Mouse (Mus musculus): ENCODE measurements around the gene 5430403G16Rik. TPM values are rescaled to one million over a fixed set of nuclear protein-coding genes. Genes with fewer than 3 reads are reported as not detected.
"Not testable (repeated sequence)": the region's sequence is repeated elsewhere in the genome, so short reads cannot be mapped to it uniquely, and the experiment has no call there.

The 5430403G16Rik gene
- polyA plus RNA-seq (2015; fragmentation: Nextera tagmentation; extraction: Ambion mirVana), result 1.7 and 1.9 TPM in 2 replicates

DNA sequence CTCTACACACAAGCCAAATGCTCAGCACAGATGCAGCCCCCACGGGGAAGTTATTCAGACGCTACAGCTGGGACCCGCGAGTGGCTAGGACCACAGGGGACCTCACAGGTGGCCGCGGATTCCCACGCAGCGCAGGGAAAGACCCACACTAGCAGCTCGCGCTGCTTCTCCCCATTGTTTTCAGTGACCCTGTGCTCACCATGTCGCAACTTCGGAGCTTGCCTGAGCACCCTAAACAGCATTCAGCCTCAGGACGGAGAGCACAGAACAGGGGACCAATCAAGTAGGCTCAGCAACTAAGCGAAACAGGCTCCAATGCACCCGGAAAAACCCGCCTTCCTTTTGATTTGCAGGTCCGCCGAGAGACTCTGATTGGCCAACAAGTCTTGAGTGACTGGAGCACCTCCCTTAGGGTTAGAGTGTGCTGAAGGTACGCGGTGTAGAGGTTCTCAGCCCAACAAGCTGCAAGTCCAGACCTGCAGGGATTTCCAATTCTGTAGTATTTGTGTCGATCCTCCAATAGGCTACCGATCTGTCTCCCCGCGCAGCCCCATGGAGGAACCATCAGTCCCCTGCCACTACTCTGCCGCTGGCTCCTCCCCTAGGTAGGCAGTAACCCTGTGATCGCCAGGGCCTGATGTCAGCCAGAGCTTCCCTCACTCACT is at the start of gene 5430403G16Rik:
Gene 5430403G16Rik, minus strand, starts transcription at position 505 of the 665 bp plus-strand sequence.
- peak within 1 kb of the TSS; percentile 63; the same call in 1 of the 2 replicates for H3K27ac ChIP-seq (ENCODE audit: low read length)

DNA sequence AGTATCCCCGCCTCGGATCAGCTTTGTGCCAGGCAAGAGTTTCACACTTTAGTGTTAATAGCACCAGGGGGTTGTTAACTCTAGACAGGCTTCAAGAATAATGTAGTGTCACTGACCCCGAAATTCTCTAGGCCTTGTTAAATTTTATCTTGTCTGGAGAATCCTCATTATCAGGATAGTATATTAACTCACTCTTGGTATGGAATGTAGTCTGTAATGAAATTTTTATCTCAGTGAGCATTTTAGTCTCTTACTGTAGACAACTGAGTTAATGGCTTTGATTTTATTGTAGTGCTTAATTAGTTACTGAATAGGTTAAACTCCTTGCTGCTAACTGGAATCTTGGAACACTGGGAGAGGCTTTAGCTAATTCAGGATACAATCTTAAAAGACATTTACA is 26.5 kb upstream of the 5430403G16Rik start:
- H3K4me1 ChIP-seq (replicated peaks; ENCODE audit: control insufficient read depth, insufficient read depth, low read length); H3K4me2 ChIP-seq (ENCODE audit: low read length); H3K9ac ChIP-seq (replicated peaks; ENCODE audit: low read depth, low read length); H3K27me3 ChIP-seq (replicated peaks; ENCODE audit: control insufficient read depth, insufficient read depth, low read length); H3K36me3 ChIP-seq (ENCODE audit: control insufficient read depth, insufficient read depth); H3K9me3 ChIP-seq (ENCODE audit: control insufficient read depth, low read length); ATAC-seq; H3K4me3 ChIP-seq (replicated peaks; ENCODE audit: low read length); H3K27ac ChIP-seq (ENCODE audit: low read length): not testable (repeated sequence)
- WGBS, result 81% methylated on average over 3 of the region's 3 CpGs

More for the DNA sequence above, at the start of gene 5430403G16Rik:
- peak within 1 kb of the TSS; percentile 71 for H3K9ac ChIP-seq (replicated peaks; ENCODE audit: low read depth, low read length)
- not testable (repeated sequence) for H3K27me3 ChIP-seq (replicated peaks; ENCODE audit: control insufficient read depth, insufficient read depth, low read length); H3K9me3 ChIP-seq (ENCODE audit: control insufficient read depth, low read length); H3K36me3 ChIP-seq (ENCODE audit: control insufficient read depth, insufficient read depth); H3K4me1 ChIP-seq (replicated peaks; ENCODE audit: control insufficient read depth, insufficient read depth, low read length)
- ATAC-seq, result peak; percentile 99
- peak within 1 kb of the TSS; percentile 68 for H3K4me3 ChIP-seq (replicated peaks; ENCODE audit: low read length)
- WGBS, result under 1% methylated on average over 24 of the region's 26 CpGs
- H3K4me2 ChIP-seq (ENCODE audit: low read length), result peak within 1 kb of the TSS; percentile 72

- H3K27ac ChIP-seq (ENCODE audit: low read length), result not testable (repeated sequence)
- WGBS, result 62% methylated on average over 5 of the region's 5 CpGs
These were observed 544 bp upstream of the 5430403G16Rik start for GRCm38 (mm10) chr5:109691205-109691965.

DNA sequence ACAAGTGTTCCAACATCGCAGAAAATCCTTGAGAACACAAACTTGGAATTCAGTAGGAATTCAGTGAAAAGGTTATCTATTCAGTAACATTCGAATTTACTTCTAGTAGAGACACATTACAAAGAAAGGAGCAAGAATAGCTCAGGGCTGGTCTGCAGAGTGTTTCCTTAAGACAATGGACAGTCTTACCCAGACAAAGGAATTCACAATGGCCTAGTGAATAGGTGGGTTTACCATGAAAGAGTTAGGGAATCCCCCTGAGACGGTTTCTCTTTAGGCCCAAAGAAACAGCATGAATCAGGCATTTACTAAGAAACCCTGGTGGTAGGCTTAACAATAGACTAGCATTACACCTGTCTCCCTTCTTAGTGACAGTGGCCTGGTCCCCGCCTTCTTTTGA is 7.9 kb downstream of the 5430403G16Rik start:
- Histone ChIP-seq H3K27ac (ENCODE audit: low read length) (no peak overlapping the region), H3K4me1 (replicated peaks; ENCODE audit: control insufficient read depth, insufficient read depth, low read length) (no peaks in the 10 kb centered on the region), H3K9me3 (ENCODE audit: control insufficient read depth, low read length) (0 out of 2 replicates have a peak, but pooled peaks cover 3% of the 10 kb centered on the region), H3K4me2 (ENCODE audit: low read length) (no peak overlapping the region), H3K4me3 (replicated peaks; ENCODE audit: low read length) (no peak overlapping the region), H3K9ac (replicated peaks; ENCODE audit: low read depth, low read length) (no peak overlapping the region), H3K36me3 (ENCODE audit: control insufficient read depth, insufficient read depth) (no peaks in the 10 kb centered on the region), H3K27me3 (replicated peaks; ENCODE audit: control insufficient read depth, insufficient read depth, low read length) (no peaks in the 10 kb centered on the region)
- 64% methylated on average over 4 of the region's 4 CpGs for WGBS
- ATAC-seq, result no peak

More at GRCm38 (mm10) chr5:109691205-109691965, 544 bp upstream of the 5430403G16Rik start:
- H3K4me2 ChIP-seq (ENCODE audit: low read length), result peak overlapping the region; percentile 72
- not testable (repeated sequence) for H3K27me3 ChIP-seq (replicated peaks; ENCODE audit: control insufficient read depth, insufficient read depth, low read length); ATAC-seq; H3K9me3 ChIP-seq (ENCODE audit: control insufficient read depth, low read length); H3K9ac ChIP-seq (replicated peaks; ENCODE audit: low read depth, low read length); H3K36me3 ChIP-seq (ENCODE audit: control insufficient read depth, insufficient read depth); H3K4me1 ChIP-seq (replicated peaks; ENCODE audit: control insufficient read depth, insufficient read depth, low read length)
- peak overlapping the region; percentile 68 for H3K4me3 ChIP-seq (replicated peaks; ENCODE audit: low read length)

Other genes with a start within 250 kb of the 5430403G16Rik start
- gene Crlf2, start 132.0 kb downstream of the 5430403G16Rik start, polyA plus RNA-seq (2015; fragmentation: Nextera tagmentation; extraction: Ambion mirVana), result 10.9 and 11.4 TPM in 2 replicates
- 4.2 and 4.6 TPM in 2 replicates for gene 4930522L14Rik, start 60.8 kb upstream of the 5430403G16Rik start, polyA plus RNA-seq (2015; fragmentation: Nextera tagmentation; extraction: Ambion mirVana)
- 0.36 and 0.56 TPM in 2 replicates for gene Gm15446, start 232.4 kb upstream of the 5430403G16Rik start, polyA plus RNA-seq (2015; fragmentation: Nextera tagmentation; extraction: Ambion mirVana)